Mouse (Mus musculus) heart, embryonic 16.5 days (tissue): Measurements from ENCODE around the gene Cd163. TPM values are rescaled to one million over a fixed set of nuclear protein-coding genes. Genes with fewer than 3 reads are reported as not detected.
"Not testable (repeated sequence)": the region's sequence is repeated elsewhere in the genome, so short reads cannot be mapped to it uniquely, and the experiment has no call there.

Source experiments
- ATAC-seq: fragments of 200-750 bp; cut with Nextera tagmentation; replicated peaks from 2 replicates; pipeline ENCODE4 v1.8.0; 2017; ENCODE audit warnings: moderate number of reproducible peaks; ENCODE audit not compliant: insufficient read depth, low FRiP score; ENCODE audit errors: extremely low read depth
- H3K27ac ChIP-seq: fragments of 300-500 bp; sonication (generic); 2 replicates; pipeline ENCODE4 v1.5.1; 2014; ENCODE audit warnings: mild to moderate bottlenecking, low read length, control low read depth, moderate library complexity
- H3K27me3 ChIP-seq: fragments of 300-500 bp; sonication (generic); 2 replicates; pipeline ENCODE4 v1.6.1; 2014; ENCODE audit warnings: low read length, mixed read lengths; ENCODE audit not compliant: control insufficient read depth, insufficient read depth
- H3K36me3 ChIP-seq: fragments of 300-500 bp; sonication (generic); 2 replicates; pipeline ENCODE4 v1.6.1; 2014; ENCODE audit not compliant: control insufficient read depth, insufficient read depth
- H3K4me1 ChIP-seq: fragments of 300-500 bp; sonication (generic); 2 replicates; pipeline ENCODE4 v1.6.1; 2014; ENCODE audit warnings: low read length, mixed read lengths; ENCODE audit not compliant: control insufficient read depth, insufficient read depth
- H3K4me2 ChIP-seq: fragments of 300-500 bp; sonication (generic); 2 replicates; pipeline ENCODE4 v1.6.1; 2014; ENCODE audit warnings: low read depth, mild to moderate bottlenecking, control low read depth, low read length
- H3K4me3 ChIP-seq: fragments of 300-500 bp; sonication (generic); 2 replicates; pipeline ENCODE4 v1.5.1; 2014; ENCODE audit warnings: mild to moderate bottlenecking, control low read depth, low read length
- H3K9ac ChIP-seq: fragments of 300-500 bp; sonication (generic); 2 replicates; pipeline ENCODE4 v1.6.1; 2014; ENCODE audit warnings: low read length, control low read depth
- H3K9me3 ChIP-seq: fragments of 300-500 bp; sonication (generic); replicated peaks from 2 replicates; pipeline ENCODE4 v1.6.1; 2016; ENCODE audit warnings: low read length; ENCODE audit not compliant: control insufficient read depth
- WGBS: fragments of 180-500 bp; shearing (Covaris S2); extraction: QIAGEN DNeasy Blood & Tissue Kit; methylation state at CpG from one replicate; pipeline ENCODE4 v1.1.7; 2014; 5-methylcytosine and 5-hydroxymethylcytosine counted together
- polyA plus RNA-seq: library from polyadenylated mRNA; unstranded; fragments of >200 nt; fragmentation: Nextera tagmentation; extraction: Ambion mirVana; gene quantifications from 2 replicates; pipeline ENCODE4 v1.2.1, GENCODE M21; 2015

The Cd163 gene
- 0.30 and 0.50 TPM in 2 replicates for polyA plus RNA-seq

GRCm38 (mm10) chr6:124304356-124304755, at the start of gene Cd163:
Gene Cd163 (plus strand): TSS chr6:124304656.
- Histone ChIP-seq H3K36me3 (no peaks in the 10 kb centered on the region), H3K4me1 (no peaks in the 10 kb centered on the region), H3K4me3 (no peak within 1 kb of the TSS), H3K27ac (no peak within 1 kb of the TSS), H3K4me2 (no peak within 1 kb of the TSS), H3K27me3 (no peaks in the 10 kb centered on the region), H3K9me3 (no peaks in the 10 kb centered on the region), H3K9ac (no peak within 1 kb of the TSS)
- 71% methylated on average over 4 of the region's 4 CpGs for WGBS
- no peak for ATAC-seq

DNA sequence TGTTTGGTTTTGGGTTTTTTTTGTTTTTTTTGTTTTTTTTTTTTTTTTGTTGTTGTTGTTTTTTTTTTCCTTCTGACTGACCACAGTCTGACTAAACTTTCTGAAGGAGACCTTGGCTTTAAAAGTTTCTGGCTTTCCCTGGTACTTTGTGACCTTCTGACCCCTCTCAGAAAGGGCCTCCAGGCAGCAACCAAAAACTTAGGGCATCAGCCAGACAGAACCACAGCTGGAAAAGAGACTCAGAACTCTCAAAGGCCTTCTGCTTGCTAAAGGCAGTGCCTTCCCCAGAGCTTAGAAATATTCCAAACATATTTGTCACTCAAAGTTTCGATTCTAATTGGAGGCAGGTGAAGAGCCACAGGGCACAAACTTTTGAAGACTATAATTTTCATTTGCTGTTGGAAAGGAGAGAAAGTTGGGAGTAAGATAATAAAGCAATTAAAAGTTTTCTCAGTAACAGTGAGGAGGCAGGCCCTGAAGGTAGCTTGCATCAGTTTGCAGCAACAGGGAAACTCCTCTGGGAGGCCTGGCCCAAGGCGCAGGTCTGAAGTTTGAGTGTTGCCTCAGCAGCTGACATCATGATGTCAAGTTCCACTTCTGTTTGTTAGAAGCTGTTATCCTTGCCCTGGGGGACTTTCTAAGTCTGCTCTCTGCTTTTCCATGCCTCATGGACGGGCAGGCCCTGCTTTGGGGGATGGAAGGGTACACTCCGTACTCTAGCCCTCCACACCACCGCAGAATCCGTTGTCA, 48.6 kb upstream of the Cd163 start:
- Histone ChIP-seq H3K4me1 (no peaks in the 10 kb centered on the region), H3K36me3 (no peaks in the 10 kb centered on the region), H3K27ac (no peak overlapping the region), H3K9ac (no peak overlapping the region), H3K9me3 (no peaks in the 10 kb centered on the region), H3K27me3 (no peaks in the 10 kb centered on the region), H3K4me3 (no peak overlapping the region), H3K4me2 (no peak overlapping the region)
- ATAC-seq, result no peak
- 71% methylated on average over 6 of the region's 6 CpGs for WGBS

- no peaks in the 10 kb centered on the region for H3K4me1 ChIP-seq
- ATAC-seq, result no peak
These were observed 44.1 kb upstream of the Cd163 start for GRCm38 (mm10) chr6:124260198-124260931.

GRCm38 (mm10) chr6:124262696-124263095, 41.8 kb upstream of the Cd163 start:
- no peaks in the 10 kb centered on the region for H3K36me3 ChIP-seq
- H3K9ac ChIP-seq, result no peak overlapping the region
- H3K4me1 ChIP-seq, result no peaks in the 10 kb centered on the region
- no peaks in the 10 kb centered on the region for H3K9me3 ChIP-seq
- H3K4me3 ChIP-seq, result no peak overlapping the region
- no peaks in the 10 kb centered on the region for H3K27me3 ChIP-seq
- no peak overlapping the region for H3K4me2 ChIP-seq
- 1% methylated on average over 3 of the region's 3 CpGs for WGBS
- no peak overlapping the region for H3K27ac ChIP-seq
- 0 out of 2 replicates have a peak, but pooled peaks have one; percentile 63 for ATAC-seq

More at GRCm38 (mm10) chr6:124260198-124260931, 44.1 kb upstream of the Cd163 start:
- H3K4me2 ChIP-seq, result no peak overlapping the region
- no peak overlapping the region for H3K9ac ChIP-seq
- 22% methylated on average over 12 of the region's 14 CpGs for WGBS
- H3K27ac ChIP-seq, result no peak overlapping the region
- H3K9me3 ChIP-seq, result no peaks in the 10 kb centered on the region
- H3K36me3 ChIP-seq, result no peaks in the 10 kb centered on the region
- H3K27me3 ChIP-seq, result no peaks in the 10 kb centered on the region
- no peak overlapping the region for H3K4me3 ChIP-seq

- Histone ChIP-seq H3K36me3 (no peaks in the 10 kb centered on the region), H3K27ac (no peak overlapping the region), H3K4me1 (no peaks in the 10 kb centered on the region), H3K27me3 (no peaks in the 10 kb centered on the region), H3K4me2 (no peak overlapping the region), H3K4me3 (no peak overlapping the region), H3K9me3 (no peaks in the 10 kb centered on the region), H3K9ac (no peak overlapping the region)
- 53% methylated on average over 5 of the region's 5 CpGs for WGBS
- ATAC-seq, result no peak
These were observed 31.1 kb upstream of the Cd163 start for GRCm38 (mm10) chr6:124273231-124273880.

DNA sequence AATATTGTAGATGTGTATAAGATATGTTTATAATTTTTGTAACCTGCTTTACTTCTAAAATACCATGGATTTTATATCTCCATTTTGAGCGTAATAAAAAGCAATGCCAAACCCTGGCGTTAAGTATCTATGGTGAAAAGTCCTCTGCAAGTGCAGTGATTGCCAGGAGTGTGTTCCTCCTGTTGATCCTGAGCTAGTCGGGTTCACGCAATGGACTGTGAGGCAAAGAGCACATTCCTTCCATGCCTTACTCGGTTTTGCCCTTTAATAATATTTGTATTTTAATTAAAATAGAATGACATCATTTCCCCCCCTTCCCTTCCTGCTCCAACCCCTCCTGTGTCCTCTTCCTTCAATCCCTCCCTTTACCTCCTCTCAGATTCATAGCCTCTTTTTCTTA, 26.8 kb upstream of the Cd163 start:
- H3K4me3 ChIP-seq, result no peak overlapping the region
- no peaks in the 10 kb centered on the region for H3K36me3 ChIP-seq
- H3K27ac ChIP-seq, result no peak overlapping the region
- H3K4me2 ChIP-seq, result no peak overlapping the region
- no peaks in the 10 kb centered on the region for H3K27me3 ChIP-seq
- ATAC-seq, result no peak
- no peaks in the 10 kb centered on the region for H3K4me1 ChIP-seq
- H3K9me3 ChIP-seq, result no peaks in the 10 kb centered on the region
- WGBS, result 72% methylated on average over 5 of the region's 5 CpGs
- no peak overlapping the region for H3K9ac ChIP-seq

DNA sequence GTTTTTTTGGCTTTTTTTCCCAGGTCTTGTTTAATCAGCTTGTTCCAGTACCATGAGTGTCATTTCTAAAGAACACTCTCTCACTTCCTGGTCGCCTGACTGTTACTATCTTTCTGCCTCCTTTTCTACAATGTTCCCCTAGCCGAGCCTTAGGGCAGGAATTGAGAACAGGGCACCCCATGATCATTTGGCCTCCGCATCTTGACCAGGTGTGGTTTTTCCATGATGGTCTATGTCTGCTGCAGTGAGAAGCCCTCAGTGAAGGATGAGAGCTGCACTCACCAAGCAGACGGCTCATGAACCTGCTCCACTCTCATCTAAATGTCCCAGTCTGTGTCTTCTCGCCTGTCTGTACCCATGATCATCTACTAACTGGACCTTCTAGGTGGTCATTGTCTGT, 26.2 kb upstream of the Cd163 start:
- Histone ChIP-seq H3K27ac (no peak overlapping the region), H3K36me3 (no peaks in the 10 kb centered on the region), H3K4me2 (no peak overlapping the region), H3K4me3 (no peak overlapping the region), H3K9me3 (no peaks in the 10 kb centered on the region), H3K27me3 (no peaks in the 10 kb centered on the region), H3K4me1 (no peaks in the 10 kb centered on the region), H3K9ac (no peak overlapping the region)
- no peak for ATAC-seq
- WGBS, result 62% methylated on average over 5 of the region's 5 CpGs

DNA sequence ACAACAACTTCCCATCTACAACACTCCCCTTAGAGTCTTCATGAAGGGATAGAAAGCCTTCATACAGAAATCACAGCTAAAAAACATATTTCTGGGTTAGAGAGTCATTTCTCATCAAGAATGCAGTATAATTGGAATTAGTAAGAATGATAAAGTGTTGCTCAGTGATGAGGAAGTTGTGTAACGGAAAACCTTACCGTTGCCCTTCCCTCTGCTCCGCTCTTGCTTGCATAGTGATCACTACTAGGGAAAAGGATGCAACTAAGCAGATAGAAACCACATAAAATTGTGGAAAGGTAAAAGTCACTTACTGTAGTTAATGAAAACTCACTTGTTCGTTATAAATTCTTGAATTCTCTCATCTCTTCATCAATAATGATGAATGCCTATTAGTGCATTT, 21.7 kb upstream of the Cd163 start:
- H3K9me3 ChIP-seq, result no peaks in the 10 kb centered on the region
- no peak overlapping the region for H3K4me3 ChIP-seq
- H3K4me2 ChIP-seq, result no peak overlapping the region
- WGBS, result 77% methylated on average over 4 of the region's 4 CpGs
- H3K9ac ChIP-seq, result no peak overlapping the region
- H3K36me3 ChIP-seq, result no peaks in the 10 kb centered on the region
- H3K4me1 ChIP-seq, result no peaks in the 10 kb centered on the region
- no peak for ATAC-seq
- H3K27ac ChIP-seq, result no peak overlapping the region
- no peaks in the 10 kb centered on the region for H3K27me3 ChIP-seq

DNA sequence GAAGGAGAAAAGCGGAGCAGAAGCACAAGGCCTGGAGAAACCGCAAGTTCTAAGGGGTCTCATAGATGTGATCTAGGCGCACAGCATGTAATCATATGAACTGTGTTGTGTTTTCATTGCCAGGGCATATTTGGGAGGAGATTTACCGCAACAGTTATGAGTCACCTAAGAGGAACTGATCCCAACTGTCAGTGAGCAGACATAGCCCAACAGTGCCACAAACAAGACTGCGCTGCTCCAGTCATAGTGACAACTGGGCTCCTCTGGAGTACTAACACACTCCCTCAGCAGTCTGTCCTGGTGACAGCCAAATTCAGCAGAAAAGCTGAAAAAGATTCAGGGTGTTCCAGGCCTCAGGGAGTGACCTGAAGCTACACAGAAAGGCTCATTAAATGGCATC, 7.1 kb upstream of the Cd163 start:
- not testable (repeated sequence) for H3K9ac ChIP-seq, H3K27ac ChIP-seq, H3K27me3 ChIP-seq, ATAC-seq, H3K4me2 ChIP-seq, H3K36me3 ChIP-seq, H3K9me3 ChIP-seq, H3K4me3 ChIP-seq, H3K4me1 ChIP-seq
- WGBS, result 91% methylated on average over 4 of the region's 5 CpGs
